Mouse (Mus musculus) intestine, embryonic 16.5 days (tissue): Measurements from ENCODE around the gene Gsdme. TPM values are rescaled to one million over a fixed set of nuclear protein-coding genes. Genes with fewer than 3 reads are reported as not detected.

Experiments
- ATAC-seq: fragments of 200-750 bp; cut with Nextera tagmentation; 2 replicates; pipeline ENCODE4 v1.8.0; 2017; ENCODE audit warnings: moderate TSS enrichment, moderate library complexity
- H3K27ac ChIP-seq: fragments of 300-500 bp; sonication (generic); 2 replicates; pipeline ENCODE4 v1.5.1; 2014; ENCODE audit warnings: mild to moderate bottlenecking, low read length
- H3K27me3 ChIP-seq: fragments of 300-500 bp; sonication (generic); replicated peaks from 2 replicates; pipeline ENCODE4 v1.6.1; 2014; ENCODE audit warnings: low read length, control low read depth, mixed read lengths; ENCODE audit not compliant: control insufficient read depth, insufficient read depth
- H3K36me3 ChIP-seq: fragments of 300-500 bp; sonication (generic); 2 replicates; pipeline ENCODE4 v1.6.1; 2014; ENCODE audit warnings: low read length, control low read depth; ENCODE audit not compliant: control insufficient read depth, insufficient read depth
- H3K4me1 ChIP-seq: fragments of 300-500 bp; sonication (generic); 2 replicates; pipeline ENCODE4 v1.6.1; 2014; ENCODE audit warnings: low read length, control low read depth, mixed read lengths; ENCODE audit not compliant: control insufficient read depth, insufficient read depth
- H3K4me2 ChIP-seq: fragments of 300-500 bp; sonication (generic); 2 replicates; pipeline ENCODE4 v1.6.1; 2014; ENCODE audit warnings: low read depth, low read length, control low read depth
- H3K4me3 ChIP-seq: fragments of 300-500 bp; sonication (generic); 2 replicates; pipeline ENCODE4 v1.5.1; 2014; ENCODE audit warnings: mild to moderate bottlenecking, low read length
- H3K9ac ChIP-seq: fragments of 300-500 bp; sonication (generic); 2 replicates; pipeline ENCODE4 v1.6.1; 2014; ENCODE audit warnings: low read depth, low read length
- H3K9me3 ChIP-seq: fragments of 300-500 bp; sonication (generic); 2 replicates; pipeline ENCODE4 v1.6.1; 2016; ENCODE audit warnings: low read length, control low read depth; ENCODE audit not compliant: control insufficient read depth
- WGBS: fragments of 180-500 bp; shearing (Covaris S2); extraction: QIAGEN DNeasy Blood & Tissue Kit; methylation state at CpG from one replicate; pipeline ENCODE4 v1.1.7; 2014; 5-methylcytosine and 5-hydroxymethylcytosine counted together
- polyA plus RNA-seq: library from polyadenylated mRNA; unstranded; fragments of >200 nt; fragmentation: Nextera tagmentation; extraction: Ambion mirVana; gene quantifications from 2 replicates; pipeline ENCODE4 v1.2.1, GENCODE M21; 2015

Gene Gsdme
- polyA plus RNA-seq, 1 experiment from 2014 or later, result 27.8 TPM

DNA sequence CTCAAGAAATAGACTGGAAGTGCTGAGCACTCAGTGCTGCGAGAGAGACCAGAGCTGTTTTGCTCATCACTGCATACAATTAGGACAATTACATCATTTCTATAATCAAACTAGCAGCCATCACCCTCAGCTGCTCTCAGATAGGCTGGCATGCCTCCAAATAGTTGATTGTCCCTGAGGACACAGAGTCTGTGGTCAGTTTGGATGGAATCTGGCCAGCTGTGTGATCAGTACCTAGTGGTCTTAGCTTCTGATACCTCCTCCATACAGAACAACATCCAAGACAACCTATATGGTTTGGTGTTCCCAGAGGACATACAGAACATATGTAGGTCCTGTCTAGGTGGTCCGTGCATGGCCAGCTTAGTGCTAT is 48.3 kb downstream of the Gsdme start:
- no peak for ATAC-seq
- Histone ChIP-seq H3K27me3 (no peaks in the 10 kb centered on the region), H3K27ac (no peak overlapping the region), H3K9ac (no peak overlapping the region), H3K4me3 (no peak overlapping the region), H3K36me3 (no peaks in the 10 kb centered on the region), H3K9me3 (no peaks in the 10 kb centered on the region), H3K4me2 (no peak overlapping the region), H3K4me1 (0 out of 2 replicates have a peak, but pooled peaks cover 4% of the 10 kb centered on the region)
- 81% methylated on average over 2 of the region's 2 CpGs for WGBS

DNA sequence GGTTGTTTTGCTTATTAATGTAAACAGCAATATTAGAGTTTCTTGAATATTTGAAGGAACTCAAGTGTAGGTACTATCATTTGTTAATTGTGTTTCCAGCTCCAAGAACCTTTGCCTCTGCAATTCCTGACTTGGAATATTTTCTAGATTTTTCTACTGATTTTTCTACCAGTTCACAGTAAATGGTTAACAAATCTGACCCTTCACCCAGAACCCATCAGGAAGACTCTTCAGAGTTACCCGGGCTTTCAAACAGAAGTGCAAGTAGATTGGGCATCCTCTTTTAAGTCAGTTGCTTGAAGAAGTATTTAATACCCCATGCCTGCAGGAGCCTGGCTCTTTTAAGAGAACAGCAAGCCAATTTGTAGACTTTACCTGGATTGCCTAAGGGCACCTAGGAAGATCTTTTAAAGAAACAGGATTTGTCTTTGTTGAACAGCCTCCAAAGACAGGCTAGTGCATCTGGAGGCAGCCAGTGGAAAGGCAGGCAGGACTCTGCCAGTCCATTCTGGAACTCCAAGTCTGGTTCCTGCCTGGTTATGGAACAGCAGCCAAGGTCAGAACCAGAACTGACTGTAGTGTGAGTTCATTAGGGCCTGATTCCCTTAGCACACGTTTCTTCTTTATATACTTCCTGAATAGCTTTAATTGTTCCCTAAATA is 48.8 kb downstream of the Gsdme start:
- H3K4me2 ChIP-seq, result no peak overlapping the region
- H3K27ac ChIP-seq, result no peak overlapping the region
- H3K36me3 ChIP-seq, result no peaks in the 10 kb centered on the region
- whole genome bisulfite sequencing, result 47% methylated on average over 2 of the region's 2 CpGs
- H3K9ac ChIP-seq, result no peak overlapping the region
- H3K9me3 ChIP-seq, result no peaks in the 10 kb centered on the region
- no peak overlapping the region for H3K4me3 ChIP-seq
- 0 out of 2 replicates have a peak, but pooled peaks cover 4% of the 10 kb centered on the region for H3K4me1 ChIP-seq
- H3K27me3 ChIP-seq, result no peaks in the 10 kb centered on the region
- ATAC-seq, result no peak

DNA sequence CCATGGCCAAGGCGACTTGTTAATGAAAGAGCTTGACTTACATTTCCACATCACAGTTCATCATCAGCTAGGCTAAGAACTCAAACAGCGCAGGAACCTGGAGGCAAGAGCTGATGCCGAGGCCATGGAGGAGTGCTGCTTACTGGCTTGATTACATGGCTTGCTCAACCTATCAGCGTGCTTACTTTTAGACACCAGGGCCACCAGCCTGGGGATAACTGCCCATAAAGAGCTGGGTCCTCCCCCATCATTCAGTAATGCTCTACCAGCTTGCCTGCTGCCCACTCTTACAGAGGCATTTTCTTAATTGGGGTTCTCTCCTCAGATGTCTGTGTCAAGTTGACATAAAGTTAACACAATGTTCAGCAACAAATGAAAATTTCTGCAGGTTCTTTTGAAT is 58.6 kb downstream of the Gsdme start:
- H3K36me3 ChIP-seq, result no peaks in the 10 kb centered on the region
- no peak overlapping the region for H3K9ac ChIP-seq
- WGBS, result 91% methylated on average over 4 of the region's 4 CpGs
- H3K4me1 ChIP-seq, result no peaks in the 10 kb centered on the region
- H3K4me2 ChIP-seq, result no peak overlapping the region
- ATAC-seq, result no peak
- no peak overlapping the region for H3K27ac ChIP-seq
- H3K27me3 ChIP-seq, result no peaks in the 10 kb centered on the region
- H3K9me3 ChIP-seq, result no peaks in the 10 kb centered on the region
- no peak overlapping the region for H3K4me3 ChIP-seq

DNA sequence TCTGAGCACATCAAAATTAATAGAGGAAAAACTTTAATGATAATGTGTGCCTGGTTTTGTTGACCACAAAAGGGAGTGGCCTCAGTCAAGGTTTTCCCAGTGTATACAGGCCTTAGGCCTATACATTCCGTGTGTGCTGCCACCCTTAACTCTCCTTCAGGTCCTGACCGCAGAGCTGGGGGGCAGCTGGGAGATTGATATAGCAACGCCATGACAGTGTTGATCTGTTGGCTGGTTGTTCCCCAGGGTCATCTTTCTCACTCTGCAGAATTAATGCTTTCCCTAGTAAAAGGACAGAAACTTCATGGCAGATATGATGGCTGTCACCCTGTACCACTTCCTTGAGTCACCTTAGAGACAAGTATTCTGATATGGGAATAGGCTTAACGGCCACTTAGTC is 59.3 kb downstream of the Gsdme start:
- Histone ChIP-seq H3K9ac (no peak overlapping the region), H3K36me3 (no peaks in the 10 kb centered on the region), H3K9me3 (no peaks in the 10 kb centered on the region), H3K27ac (no peak overlapping the region), H3K4me3 (no peak overlapping the region), H3K4me1 (no peaks in the 10 kb centered on the region), H3K27me3 (no peaks in the 10 kb centered on the region), H3K4me2 (no peak overlapping the region)
- no peak for ATAC-seq
- WGBS, result 89% methylated on average over 4 of the region's 4 CpGs

DNA sequence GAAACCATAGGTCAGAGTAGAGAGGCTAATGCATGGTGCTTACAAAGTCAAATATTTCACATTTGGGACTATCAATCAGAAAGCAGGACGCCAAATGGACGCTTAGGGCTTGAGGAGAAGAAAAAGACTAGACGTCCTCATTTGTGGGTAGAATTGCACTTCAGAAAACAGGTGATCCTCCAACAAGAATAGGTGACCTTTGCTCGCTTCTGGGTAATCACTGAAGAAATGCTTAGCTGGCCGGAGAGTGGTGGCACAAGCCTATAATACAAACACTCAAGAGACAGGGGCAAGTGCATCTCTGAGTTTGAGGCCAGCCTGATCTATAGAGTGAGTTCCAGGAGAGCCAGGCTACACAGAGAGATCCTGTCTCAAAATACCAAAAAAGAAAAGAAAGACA is 69.8 kb downstream of the Gsdme start:
- Histone ChIP-seq H3K4me2 (no peak overlapping the region), H3K9ac (no peak overlapping the region), H3K27me3 (no peaks in the 10 kb centered on the region), H3K27ac (no peak overlapping the region), H3K9me3 (no peaks in the 10 kb centered on the region), H3K36me3 (0 out of 2 replicates have a peak, but pooled peaks cover 3% of the 10 kb centered on the region), H3K4me3 (no peak overlapping the region), H3K4me1 (peaks cover 3% of the 10 kb centered on the region; the same call in 1 of the 2 replicates)
- no peak for ATAC-seq
- 80% methylated on average over 5 of the region's 5 CpGs for WGBS

DNA sequence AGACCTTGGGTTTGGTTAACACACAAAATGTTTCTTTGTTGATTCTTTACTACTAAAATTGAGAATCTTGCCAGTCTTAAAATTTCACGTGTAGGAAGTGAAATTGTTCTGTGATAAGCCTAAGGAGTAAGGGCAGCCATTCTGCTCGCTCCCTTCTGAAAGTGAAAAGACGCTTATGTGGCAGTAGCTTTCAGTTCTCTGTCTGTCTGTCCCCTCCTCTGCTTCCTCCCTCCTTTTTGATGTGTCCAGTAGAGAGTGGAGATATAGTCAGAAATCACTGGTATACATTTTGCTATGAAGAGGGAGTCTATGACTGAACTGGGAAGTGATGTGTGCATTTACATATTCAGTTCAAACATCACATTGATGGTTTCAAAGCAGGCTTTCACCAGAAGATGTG is 70.8 kb downstream of the Gsdme start:
- 86% methylated on average over 3 of the region's 3 CpGs for WGBS
- H3K27me3 ChIP-seq, result no peaks in the 10 kb centered on the region
- H3K27ac ChIP-seq, result no peak overlapping the region
- H3K4me2 ChIP-seq, result no peak overlapping the region
- H3K4me1 ChIP-seq, result peaks cover 3% of the 10 kb centered on the region; the same call in 1 of the 2 replicates
- H3K36me3 ChIP-seq, result no peaks in the 10 kb centered on the region
- no peaks in the 10 kb centered on the region for H3K9me3 ChIP-seq
- no peak overlapping the region for H3K9ac ChIP-seq
- H3K4me3 ChIP-seq, result no peak overlapping the region
- ATAC-seq, result no peak

DNA sequence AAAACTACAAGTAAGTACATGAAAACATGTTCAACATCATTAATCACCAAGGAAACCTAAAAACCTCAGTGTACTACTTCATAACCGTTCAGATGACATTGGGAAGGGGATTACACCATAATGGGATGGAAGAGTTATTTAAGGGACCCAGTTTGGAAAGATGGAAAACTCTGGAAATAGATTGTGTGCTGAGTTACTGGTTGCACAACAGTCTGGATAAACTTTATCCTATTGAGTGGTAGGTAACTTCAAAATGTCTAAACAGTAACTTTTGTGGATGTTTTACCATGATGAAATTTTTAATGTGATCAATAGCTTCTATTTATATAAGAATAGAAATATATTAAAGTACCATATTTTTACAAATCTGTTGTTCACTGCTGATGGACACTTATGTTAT is 71.5 kb downstream of the Gsdme start:
- H3K27ac ChIP-seq, result no peak overlapping the region
- 71% methylated on average over 1 of the region's 1 CpGs for WGBS
- peaks cover 3% of the 10 kb centered on the region; the same call in 1 of the 2 replicates for H3K4me1 ChIP-seq
- H3K9me3 ChIP-seq, result no peaks in the 10 kb centered on the region
- H3K9ac ChIP-seq, result no peak overlapping the region
- H3K4me3 ChIP-seq, result no peak overlapping the region
- no peak overlapping the region for H3K4me2 ChIP-seq
- H3K36me3 ChIP-seq, result no peaks in the 10 kb centered on the region
- H3K27me3 ChIP-seq, result no peaks in the 10 kb centered on the region
- no peak for ATAC-seq

DNA sequence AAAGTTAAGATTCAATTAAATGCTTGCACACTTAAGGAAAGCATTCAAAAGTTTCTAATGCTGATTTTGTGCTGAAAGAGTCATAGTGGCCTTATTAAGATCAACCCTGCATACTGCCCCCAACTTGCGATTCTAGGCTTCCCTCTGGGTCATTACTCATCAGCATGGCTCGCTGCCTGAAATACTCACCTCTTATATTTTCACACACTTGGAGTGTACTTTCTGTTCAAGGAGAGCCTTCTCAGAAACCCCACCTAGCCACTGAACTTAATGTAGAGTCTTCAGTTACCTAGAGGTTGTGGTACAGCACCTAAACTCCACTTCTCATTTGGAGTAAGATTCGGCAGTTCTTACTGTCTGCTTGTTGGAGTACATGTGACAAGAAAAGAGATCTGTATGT is 72.1 kb downstream of the Gsdme start:
- no peak overlapping the region for H3K4me2 ChIP-seq
- no peaks in the 10 kb centered on the region for H3K27me3 ChIP-seq
- WGBS, result 87% methylated on average over 3 of the region's 3 CpGs

DNA sequence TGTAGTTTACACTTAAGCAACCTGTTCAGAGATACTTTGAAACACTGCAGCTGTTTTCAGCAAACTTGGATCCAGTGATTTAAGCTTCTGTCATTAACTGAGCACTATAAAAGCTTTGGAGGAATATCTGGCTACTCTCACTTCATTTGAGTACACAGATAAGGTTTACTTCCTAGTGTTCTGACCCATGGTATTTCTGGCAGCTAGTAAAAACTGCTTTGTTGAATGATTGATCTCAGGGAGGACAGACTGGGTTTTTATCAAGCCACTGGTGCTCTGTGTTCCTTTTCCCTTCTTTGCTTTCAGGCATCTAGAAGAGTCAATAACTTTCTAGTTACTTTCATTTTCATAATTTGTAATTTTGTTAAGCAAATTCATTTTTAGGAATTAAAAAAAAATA is 74.3 kb downstream of the Gsdme start:
- H3K4me2 ChIP-seq, result no peak overlapping the region
- peaks cover 3% of the 10 kb centered on the region; the same call in 1 of the 2 replicates for H3K4me1 ChIP-seq
- no peak for ATAC-seq
- no peak overlapping the region for H3K4me3 ChIP-seq
- 0 out of 2 replicates have a peak, but pooled peaks cover 3% of the 10 kb centered on the region for H3K36me3 ChIP-seq
- H3K9me3 ChIP-seq, result no peaks in the 10 kb centered on the region
- no peak overlapping the region for H3K9ac ChIP-seq
- H3K27ac ChIP-seq, result no peak overlapping the region
- no peaks in the 10 kb centered on the region for H3K27me3 ChIP-seq

More for the DNA sequence above, 72.1 kb downstream of the Gsdme start:
- Histone ChIP-seq H3K4me3 (no peak overlapping the region), H3K9ac (no peak overlapping the region), H3K27ac (no peak overlapping the region), H3K9me3 (no peaks in the 10 kb centered on the region), H3K4me1 (peaks cover 3% of the 10 kb centered on the region; the same call in 1 of the 2 replicates), H3K36me3 (no peaks in the 10 kb centered on the region)
- ATAC-seq, result no peak

DNA sequence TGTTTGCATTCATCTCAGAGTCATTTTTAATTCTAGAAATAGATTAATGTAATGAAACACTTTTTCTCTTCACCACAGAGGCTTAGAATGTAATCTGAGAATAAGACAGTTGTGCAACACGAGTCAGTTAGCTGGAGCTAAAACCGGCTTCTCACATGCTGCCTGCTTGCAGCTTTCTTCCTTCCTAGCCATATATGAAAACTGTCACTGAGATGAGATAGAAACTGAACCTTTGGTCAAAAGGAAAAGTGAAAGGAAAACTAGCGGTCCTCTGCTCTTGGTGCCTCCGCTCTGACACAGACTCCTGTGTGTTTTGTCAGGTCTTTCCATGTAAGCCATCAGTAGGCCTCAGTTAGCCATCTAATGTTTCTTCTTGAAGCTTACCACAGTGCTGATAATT is 75.7 kb downstream of the Gsdme start:
- ATAC-seq, result no peak
- H3K9me3 ChIP-seq, result no peaks in the 10 kb centered on the region
- no peak overlapping the region for H3K27ac ChIP-seq
- H3K36me3 ChIP-seq, result 0 out of 2 replicates have a peak, but pooled peaks cover 3% of the 10 kb centered on the region
- no peak overlapping the region for H3K4me2 ChIP-seq
- no peak overlapping the region for H3K4me3 ChIP-seq
- 69% methylated on average over 4 of the region's 4 CpGs for WGBS
- no peak overlapping the region for H3K9ac ChIP-seq
- H3K27me3 ChIP-seq, result no peaks in the 10 kb centered on the region
- H3K4me1 ChIP-seq, result no peaks in the 10 kb centered on the region
